Mouse (Mus musculus) ES-E14 (cell line): ENCODE results near the gene Them5. TPM values are rescaled to one million over a fixed set of nuclear protein-coding genes. Genes with fewer than 3 reads are reported as not detected.

ENCODE experiments used
- DNase-seq: peaks from one replicate; pipeline ENCODE4 v3.0.0-alpha.2; 2013; ENCODE audit warnings: low read depth, low spot score
- H3K27ac ChIP-seq: 2 replicates; pipeline ENCODE4 v1.5.1; 2012; ENCODE audit warnings: low read depth, mild to moderate bottlenecking, low read length, moderate library complexity, mixed read lengths; ENCODE audit not compliant: poor library complexity, insufficient read depth, severe bottlenecking
- H3K36me3 ChIP-seq: 2 replicates; pipeline ENCODE4 v1.6.1; 2012; ENCODE audit warnings: mild to moderate bottlenecking, low read length, moderate library complexity, mixed read lengths; ENCODE audit not compliant: control insufficient read depth, poor library complexity, insufficient read depth, severe bottlenecking
- H3K4me1 ChIP-seq, 2 experiments: fragments of 150-350 bp in 1 of 2; sonication (generic) in 1 of 2; 2 replicates each; pipeline ENCODE4 v1.6.1; 2012; ENCODE audit warnings: low read length in 2 of 2, mild to moderate bottlenecking in 1 of 2, mixed read lengths in 1 of 2; ENCODE audit not compliant: control insufficient read depth in 2 of 2, insufficient read depth in 2 of 2, poor library complexity in 1 of 2
- H3K4me3 ChIP-seq, 2 experiments: fragments of 150-350 bp in 1 of 2; sonication (generic) in 1 of 2; 2 replicates each; pipeline ENCODE4 v1.5.1; 2012; ENCODE audit warnings: low read length in 2 of 2, low read depth in 1 of 2, mild to moderate bottlenecking in 1 of 2, mixed read lengths in 1 of 2; ENCODE audit not compliant: insufficient read depth in 1 of 2, poor library complexity in 1 of 2, severe bottlenecking in 1 of 2
- H3K9ac ChIP-seq: 2 replicates; pipeline ENCODE4 v1.6.1; 2012; ENCODE audit warnings: low read depth, mild to moderate bottlenecking, low read length, mixed read lengths; ENCODE audit not compliant: poor library complexity, insufficient read depth, severe bottlenecking
- H3K9me3 ChIP-seq: fragments of 150-350 bp; sonication (generic); 2 replicates; pipeline ENCODE4 v1.6.1; 2012; ENCODE audit warnings: low read depth, mild to moderate bottlenecking, low read length; ENCODE audit not compliant: control insufficient read depth, insufficient read depth
- CHD2 ChIP-seq: IDR thresholded peaks from 2 replicates; pipeline ENCODE4 v1.6.1; 2014; ENCODE audit warnings: mild to moderate bottlenecking, low read depth, low read length, inconsistent platforms
- HCFC1 ChIP-seq: IDR thresholded peaks from 2 replicates; pipeline ENCODE4 v1.6.1; 2012; ENCODE audit warnings: low read length, inconsistent platforms, borderline replicate concordance; ENCODE audit not compliant: insufficient read depth
- MAFK ChIP-seq: IDR thresholded peaks from 2 replicates; pipeline ENCODE4 v1.6.1; 2014; ENCODE audit warnings: mild to moderate bottlenecking, low read depth, low read length, inconsistent platforms; ENCODE audit not compliant: insufficient read depth
- ZC3H11A ChIP-seq: IDR thresholded peaks from 2 replicates; pipeline ENCODE4 v1.6.1; 2012; ENCODE audit warnings: low read depth, mild to moderate bottlenecking, inconsistent platforms, low read length, borderline replicate concordance
- ZNF384 ChIP-seq: IDR thresholded peaks from 2 replicates; pipeline ENCODE4 v1.6.1; 2012; ENCODE audit warnings: low read depth, low read length, inconsistent platforms
- in situ Hi-C, 2 experiments: fragments of 600-800 bp; cut with MboI; formaldehyde crosslinking; loops; one replicate each; pipeline ENCODE4 v1.15.1; 2025; ENCODE audit warnings: low sequenced_read_pairs in 2 of 2, inconsistent platforms in 1 of 2; ENCODE audit not compliant: unreplicated experiment in 2 of 2
- total RNA-seq: library from RNA; depleted of rRNA; stranded (reverse); fragments of 300-350 nt; gene quantifications from 2 replicates; pipeline ENCODE4 v1.2.3, GENCODE M21; 2012; rRNA removed

The Them5 gene
- total RNA-seq, 1 experiment, result 0.36 TPM

- DNase-seq, result no peak
- Histone ChIP-seq H3K9ac (no peak overlapping the region), H3K4me1 (no peaks in the 10 kb centered on the region), H3K36me3 (no peaks in the 10 kb centered on the region), H3K27ac (no peak overlapping the region), H3K4me3 (no peak overlapping the region), H3K9me3 (no peaks in the 10 kb centered on the region)
- no peak for TF ChIP-seq HCFC1
- in situ Hi-C loops, result no loop called here
Observed at GRCm38 (mm10) chr3:94392128-94392527, 50.2 kb downstream of the Them5 start.

- in situ Hi-C loops, result no loop called here
- H3K27ac ChIP-seq, result no peak overlapping the region
- no peaks in the 10 kb centered on the region for H3K36me3 ChIP-seq
- H3K9ac ChIP-seq, result no peak overlapping the region
- TF ChIP-seq ZC3H11A (no peak), CHD2 (no peak), HCFC1 (no peak), MAFK (no peak), ZNF384 (no peak)
- no peak overlapping the region for H3K4me3 ChIP-seq
- H3K4me1 ChIP-seq, result no peaks in the 10 kb centered on the region
- DNase-seq, result no peak
- no peaks in the 10 kb centered on the region for H3K9me3 ChIP-seq
Observed at GRCm38 (mm10) chr3:94393049-94393448, 51.1 kb downstream of the Them5 start.

GRCm38 (mm10) chr3:94396336-94396735, 54.4 kb downstream of the Them5 start:
- Histone ChIP-seq H3K9me3 (no peaks in the 10 kb centered on the region), H3K27ac (no peak overlapping the region), H3K9ac (no peak overlapping the region), H3K4me3 (no peak overlapping the region), H3K4me1 (no peaks in the 10 kb centered on the region), H3K36me3 (no peaks in the 10 kb centered on the region)
- DNase-seq, result no peak
- in situ Hi-C loops, result no loop called here
- TF ChIP-seq ZC3H11A, result no peak
- no peak for TF ChIP-seq HCFC1
- TF ChIP-seq CHD2, result no peak
- no peak for TF ChIP-seq MAFK
- no peak for TF ChIP-seq ZNF384

GRCm38 (mm10) chr3:94396851-94397250, 55.0 kb downstream of the Them5 start:
- H3K9me3 ChIP-seq, result no peaks in the 10 kb centered on the region
- H3K4me1 ChIP-seq, result no peaks in the 10 kb centered on the region
- no peaks in the 10 kb centered on the region for H3K36me3 ChIP-seq
- in situ Hi-C loops, result no loop called here
- H3K4me3 ChIP-seq, result no peak overlapping the region
- TF ChIP-seq HCFC1 (no peak), MAFK (no peak), ZNF384 (no peak), CHD2 (no peak), ZC3H11A (no peak)
- no peak for DNase-seq
- no peak overlapping the region for H3K27ac ChIP-seq
- no peak overlapping the region for H3K9ac ChIP-seq

Other genes starting within 250 kb of the Them5 start
- 0.48 and 1.4 TPM in 2 replicates for gene Gm10696, start 163.9 kb upstream of the Them5 start, total RNA-seq
- 1.4 and 2.4 TPM in 2 replicates for gene Gm5286, start 145.4 kb upstream of the Them5 start, total RNA-seq
- gene Gm4778, start 78.1 kb upstream of the Them5 start, total RNA-seq, result 3.0 and 3.4 TPM in 2 replicates
- 1.5 and 3.0 TPM in 2 replicates for gene Them4, start 32.0 kb upstream of the Them5 start, total RNA-seq
- not detected in 2 replicates for gene C2cd4d, start 20.3 kb downstream of the Them5 start, total RNA-seq
- 0.21 TPM in 1 of 2 replicates, not detected in the other for gene Rorc, start 30.7 kb downstream of the Them5 start, total RNA-seq
- gene Lingo4, start 56.4 kb downstream of the Them5 start, total RNA-seq, result not detected in 2 replicates
- 3.2 and 3.4 TPM in 2 replicates for gene Tdrkh, start 71.2 kb downstream of the Them5 start, total RNA-seq
- gene Mrpl9, start 101.2 kb downstream of the Them5 start, total RNA-seq, result 39.0 and 53.0 TPM in 2 replicates
- 0.36 and 0.48 TPM in 2 replicates for gene Oaz3, start 101.8 kb downstream of the Them5 start, total RNA-seq
- 0.27 and 0.42 TPM in 2 replicates for gene Celf3, start 136.2 kb downstream of the Them5 start, total RNA-seq
- gene Riiad1, start 138.2 kb downstream of the Them5 start, total RNA-seq, result not detected in 2 replicates
- gene Snx27, start 240.6 kb downstream of the Them5 start, total RNA-seq, result 29.1 and 33.1 TPM in 2 replicates